Mouse (Mus musculus) cerebellum, postnatal 14 days (tissue): ENCODE measurements at regions not wholly inside any gene's neighbourhood (a gene's known extent, or its start where the extent isn't known, plus 50 kb on each side); places are given as distances from the start of the nearest gene placed in this dataset.
"Not testable (repeated sequence)": the region's sequence is repeated elsewhere in the genome, so short reads cannot be mapped to it uniquely, and the experiment has no call there.

Experiments used
- DNase-seq, 2 experiments: peaks; one replicate each; pipeline ENCODE4 v3.0.0; 2021; ENCODE audit warnings: mixed read lengths in 2 of 2

DNA sequence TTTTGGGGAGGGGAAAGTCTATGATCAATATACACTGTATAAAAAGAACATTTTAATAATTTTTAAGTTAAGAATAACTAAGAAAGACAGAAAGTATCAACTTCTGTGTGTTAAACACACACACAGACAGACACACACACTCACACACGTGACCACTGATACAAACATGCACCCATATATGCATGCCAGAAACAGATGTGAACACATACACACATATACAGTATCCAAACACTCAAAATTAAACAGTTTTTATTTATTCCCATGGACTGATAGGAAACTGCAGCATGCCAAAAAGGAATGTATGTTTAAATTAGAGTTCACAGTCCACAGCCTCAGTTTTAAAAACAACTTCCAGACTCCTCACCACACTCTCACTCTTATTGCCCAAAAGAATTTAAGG lies 203.4 kb upstream of the Tbl1x start:
- no peak for DNase-seq

DNA sequence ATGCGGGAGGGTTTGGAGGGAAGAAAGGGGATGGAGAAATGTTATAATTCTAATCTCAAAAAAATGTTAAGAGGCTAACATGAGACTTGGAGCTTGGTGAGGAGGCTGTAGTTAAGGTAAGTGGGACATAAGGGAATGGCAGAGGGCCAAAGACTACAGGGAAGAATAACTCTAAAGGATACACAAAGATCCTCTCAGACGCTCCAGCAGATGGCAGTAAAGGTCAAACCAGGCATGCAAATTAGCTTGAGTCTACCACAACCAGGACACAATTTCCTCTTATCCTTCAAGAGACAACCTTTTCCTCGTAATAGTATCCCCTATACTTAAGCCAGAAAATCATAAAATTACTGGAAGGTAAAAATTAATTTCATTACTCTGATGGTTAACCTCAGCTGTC lies 196.4 kb upstream of the Tbl1x start:
- DNase-seq, result peak; percentile 64 to 75

DNA sequence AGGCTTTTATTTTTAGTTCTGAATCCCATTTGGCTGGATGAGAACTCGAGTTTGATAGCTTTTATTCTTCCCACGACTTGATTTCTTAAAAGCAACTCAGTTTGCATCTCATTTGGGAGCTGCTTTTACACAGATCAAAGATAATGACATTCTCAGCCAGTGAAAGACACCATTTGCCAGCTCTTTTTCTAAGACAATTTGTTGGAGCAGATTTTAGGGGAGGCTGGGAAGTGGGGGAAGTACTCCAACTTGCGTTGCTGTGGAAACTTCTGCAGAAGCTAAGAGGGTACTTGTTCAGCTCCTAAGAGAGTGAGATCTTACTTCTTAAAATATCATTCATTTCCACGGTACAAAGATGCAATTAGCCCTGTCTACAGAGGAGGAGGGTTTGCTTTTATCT lies 187.2 kb upstream of the Tbl1x start:
- DNase-seq, result no peak

DNA sequence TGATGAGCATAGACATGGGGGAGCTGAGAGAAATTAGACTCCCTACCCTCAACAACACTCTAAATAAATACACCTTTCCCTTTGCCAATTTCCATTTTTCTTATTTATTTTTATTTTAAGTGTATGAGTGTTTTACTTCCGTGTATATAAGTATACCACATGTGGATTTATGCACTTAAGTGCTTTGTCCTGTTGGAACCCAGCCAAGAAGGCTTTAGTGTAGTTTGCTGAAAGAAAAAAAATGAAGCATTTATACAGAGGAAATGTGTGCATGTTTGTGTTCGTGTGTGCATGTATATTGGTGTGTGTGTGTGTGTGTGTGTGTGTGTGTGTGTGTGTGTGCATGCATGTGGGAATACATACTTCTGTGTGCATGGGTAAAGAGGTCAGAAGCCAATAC lies 157.6 kb upstream of the Tbl1x start:
- no peak for DNase-seq

DNA sequence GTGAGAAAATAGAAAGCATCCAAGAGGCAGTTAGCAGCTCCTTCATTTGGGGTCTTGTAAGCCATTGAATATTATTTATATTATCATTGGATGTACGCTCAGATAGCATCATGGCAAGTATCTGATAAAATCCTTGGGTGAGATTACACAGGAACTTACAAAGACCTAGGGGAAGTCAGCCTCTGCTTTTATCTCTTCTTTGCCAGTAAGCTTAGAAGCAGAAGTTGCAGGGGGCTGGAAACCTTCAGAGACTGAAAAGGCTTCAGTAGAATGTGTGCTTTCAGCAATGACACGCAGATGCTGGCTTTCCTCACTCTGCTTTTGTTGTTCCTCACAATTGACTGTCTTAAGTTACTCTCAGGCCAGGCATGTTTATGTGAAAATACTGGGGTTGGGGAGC lies 150.3 kb upstream of the Tbl1x start:
- peak in 1 of 2 experiments; percentile 3 for DNase-seq

DNA sequence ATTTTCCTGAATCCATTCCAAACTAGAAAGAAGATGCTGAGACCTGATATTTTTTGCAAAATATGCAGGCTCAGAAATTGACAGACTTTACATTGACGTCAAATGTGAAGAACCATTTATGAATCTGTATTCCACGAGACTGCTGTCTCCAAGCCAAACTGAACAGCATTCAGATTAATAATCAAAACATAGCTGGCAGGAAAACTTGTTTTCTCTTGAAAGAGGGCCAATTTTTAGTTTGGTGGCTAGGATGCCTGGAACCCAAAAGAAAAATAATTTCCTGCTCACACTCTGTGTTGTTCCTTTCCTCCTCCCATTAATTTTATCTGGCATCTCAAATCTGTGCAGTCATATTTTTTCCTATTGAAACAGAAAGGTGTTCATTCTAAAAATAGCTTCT lies 149.7 kb upstream of the Tbl1x start:
- peak in 1 of 2 experiments; percentile 5 for DNase-seq

DNA sequence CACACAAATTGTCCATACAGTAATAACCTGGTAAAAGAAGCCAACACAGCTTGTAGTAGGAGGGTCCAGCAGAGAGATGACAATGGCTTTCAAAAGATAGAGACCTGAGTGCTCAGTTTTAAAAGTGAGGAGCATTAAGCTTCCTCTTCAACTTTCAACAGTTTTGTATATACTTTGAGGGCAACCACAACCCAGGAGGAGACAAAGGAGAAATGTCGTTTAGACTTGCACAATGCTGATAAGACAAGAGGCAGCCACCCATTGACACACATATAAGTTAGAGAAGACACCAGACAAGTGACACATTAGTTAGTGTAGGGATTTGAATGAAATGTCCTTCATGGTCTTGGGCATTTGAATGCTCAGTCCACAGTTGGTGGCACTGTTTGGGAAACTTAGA lies 147.2 kb upstream of the Tbl1x start:
- DNase-seq, result no peak

DNA sequence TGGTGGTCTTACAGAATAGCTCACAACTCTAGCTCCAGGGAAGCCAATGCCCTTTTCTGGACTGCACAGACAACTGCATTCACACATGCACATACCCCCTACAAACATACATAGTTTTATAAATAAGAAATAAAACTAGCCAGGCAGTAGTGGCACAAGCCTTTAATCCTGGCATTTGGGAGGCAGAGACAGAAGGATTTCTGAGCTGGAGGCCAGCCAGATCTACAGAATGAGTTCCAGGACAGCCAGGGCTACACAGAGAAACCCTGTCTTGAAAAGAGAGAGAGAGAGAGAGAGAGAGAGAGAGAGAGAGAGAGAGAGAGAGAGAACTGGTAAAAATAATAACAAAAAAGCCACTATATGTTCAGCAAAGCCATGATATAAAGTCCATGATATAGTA lies 143.5 kb upstream of the Tbl1x start:
- peak in 1 of 2 experiments; percentile 37 for DNase-seq

DNA sequence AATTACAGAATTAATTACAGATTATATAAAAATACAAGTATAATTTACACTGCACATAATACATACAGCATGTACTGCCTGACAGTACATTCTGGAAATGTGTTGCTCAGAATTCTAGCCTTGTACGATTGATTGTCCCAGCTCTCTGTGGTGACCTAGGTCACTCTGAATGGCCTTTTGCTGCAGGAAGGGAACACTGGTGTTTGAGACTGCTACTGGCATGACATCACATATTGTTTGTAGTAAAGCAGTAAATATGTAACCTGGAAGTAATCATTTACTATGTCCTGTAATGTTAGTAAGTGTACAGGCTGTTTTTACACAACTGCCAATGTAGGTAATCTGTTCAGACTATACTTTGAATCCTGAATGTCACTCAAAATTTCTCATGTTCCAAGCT lies 123.5 kb upstream of the Tbl1x start:
- no peak for DNase-seq

DNA sequence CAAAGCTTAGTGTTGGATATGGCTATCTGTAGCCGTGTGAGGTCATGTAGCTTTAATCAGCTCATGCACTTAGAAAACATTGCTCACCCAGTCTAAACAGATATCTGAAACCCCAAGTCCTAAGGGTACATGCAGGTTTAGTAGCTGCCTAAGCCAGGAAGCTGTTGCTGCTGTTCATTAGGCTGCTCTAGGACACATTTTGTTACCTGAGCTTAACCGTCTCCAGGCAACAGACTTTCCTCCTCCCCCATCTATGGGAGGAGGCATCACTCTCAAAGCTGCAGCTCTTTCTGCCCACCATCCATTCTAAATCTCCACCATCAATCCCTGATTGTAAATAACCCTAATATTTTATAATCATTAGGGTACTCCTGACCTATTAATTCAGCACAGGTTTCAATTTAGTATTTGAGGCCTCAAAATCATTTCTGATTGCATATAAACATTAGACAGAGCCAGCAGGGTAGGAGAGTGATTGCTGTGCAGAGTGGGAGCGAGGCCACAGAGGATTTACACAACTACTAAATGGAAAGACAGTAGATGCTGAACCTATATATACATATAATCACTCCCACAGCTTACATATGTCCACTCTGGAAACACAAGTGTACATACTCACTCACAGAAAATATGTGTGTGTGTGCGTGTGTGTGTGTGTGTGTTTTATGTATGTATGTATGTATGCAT lies 118.9 kb upstream of the Tbl1x start:
- DNase-seq, result no peak

DNA sequence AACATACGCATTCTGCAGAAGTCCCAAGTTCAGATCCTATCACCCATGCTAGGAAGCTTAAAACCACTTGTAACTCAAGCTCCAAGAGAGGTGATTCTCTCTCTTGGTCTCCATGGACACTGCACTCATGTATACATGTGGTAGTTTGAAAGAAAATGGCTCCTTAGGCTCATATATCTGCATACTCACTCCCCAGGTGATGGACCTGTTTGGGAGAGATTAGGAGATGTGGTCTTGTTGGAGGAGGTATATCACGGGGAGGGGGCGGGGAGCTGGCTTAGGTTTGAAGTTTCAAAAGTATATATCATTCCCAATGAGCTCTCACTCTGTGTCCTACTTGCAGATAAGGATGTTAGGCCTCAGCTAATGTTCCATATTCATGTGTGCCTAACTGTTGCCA lies 103.9 kb upstream of the Tbl1x start:
- DNase-seq, result no peak

DNA sequence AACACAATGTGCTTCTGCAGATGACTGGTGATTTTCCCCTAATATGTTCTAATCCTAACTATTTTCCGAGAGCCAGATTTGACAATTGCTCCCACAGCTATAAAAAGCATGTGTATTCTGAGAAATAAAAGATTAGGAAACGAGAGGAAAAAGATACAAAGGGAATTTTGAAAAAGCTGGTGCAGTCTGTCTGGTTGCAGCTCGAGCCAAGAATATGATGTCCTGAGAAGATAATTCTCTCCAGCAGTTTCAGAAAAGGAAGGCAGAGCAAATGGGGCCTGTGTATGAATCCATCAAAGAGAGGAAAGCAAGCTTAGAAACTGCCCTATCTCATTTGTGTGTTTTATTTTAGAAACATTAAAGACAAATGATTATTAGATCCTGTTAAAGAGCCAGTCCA lies 102.9 kb upstream of the Tbl1x start:
- no peak for DNase-seq

DNA sequence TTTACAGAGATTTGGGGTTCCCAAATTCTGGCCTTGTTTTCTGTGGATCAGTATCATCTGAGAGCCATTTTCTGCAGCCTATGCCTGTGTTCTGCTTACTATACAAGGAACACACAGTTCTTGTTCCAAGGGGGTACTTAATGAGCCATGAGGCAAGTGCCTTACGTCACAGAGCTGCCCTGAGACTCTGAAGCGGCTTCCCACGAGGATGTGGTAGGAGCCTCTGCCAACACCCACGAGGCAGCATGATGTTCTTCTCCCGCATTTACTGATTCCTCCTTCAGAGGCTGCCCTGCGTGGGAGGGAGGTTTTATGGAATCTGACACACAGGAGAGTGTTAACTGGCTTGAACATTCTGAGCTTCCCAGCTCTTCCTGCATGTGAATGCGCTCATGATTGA lies 101.4 kb upstream of the Tbl1x start:
- peak; percentile 60 to 71 for DNase-seq

DNA sequence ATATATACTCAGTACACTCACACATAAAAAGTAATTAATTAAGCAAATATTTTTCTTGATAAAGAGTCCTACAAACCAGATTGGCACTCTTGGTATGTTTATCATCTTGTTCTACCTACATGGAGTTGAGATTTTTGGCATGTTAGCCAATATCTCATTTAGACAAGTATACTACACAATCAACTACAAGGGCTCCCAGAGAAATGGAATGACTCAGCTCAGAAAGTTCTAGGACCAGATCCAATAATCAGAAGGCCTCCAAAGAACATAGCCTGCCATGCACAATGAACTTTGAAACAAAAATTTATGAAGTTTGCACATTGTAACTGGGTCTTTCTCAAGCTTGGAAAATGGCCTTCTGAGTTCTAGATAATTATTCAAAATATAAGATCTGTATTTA lies 100.0 kb upstream of the Tbl1x start:
- no peak for DNase-seq

DNA sequence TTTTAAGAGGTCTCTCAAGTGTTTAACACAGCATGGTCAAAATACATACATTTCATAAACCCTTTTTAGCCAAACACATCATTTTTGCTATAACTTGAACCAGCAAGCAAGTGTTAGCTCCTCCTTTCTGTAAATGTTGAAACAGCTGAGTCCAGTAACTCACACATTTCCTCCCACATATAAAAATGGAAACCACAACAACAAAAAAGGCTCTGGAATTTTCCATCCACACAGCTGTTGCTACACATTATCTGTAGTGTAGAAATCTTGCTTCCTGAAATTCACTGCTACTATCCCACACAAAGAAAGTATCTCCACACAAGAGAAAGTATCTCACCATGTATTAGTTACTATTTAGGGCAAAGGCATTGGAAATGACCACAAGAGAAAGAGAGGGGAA lies 96.7 kb upstream of the Tbl1x start:
- no peak for DNase-seq

DNA sequence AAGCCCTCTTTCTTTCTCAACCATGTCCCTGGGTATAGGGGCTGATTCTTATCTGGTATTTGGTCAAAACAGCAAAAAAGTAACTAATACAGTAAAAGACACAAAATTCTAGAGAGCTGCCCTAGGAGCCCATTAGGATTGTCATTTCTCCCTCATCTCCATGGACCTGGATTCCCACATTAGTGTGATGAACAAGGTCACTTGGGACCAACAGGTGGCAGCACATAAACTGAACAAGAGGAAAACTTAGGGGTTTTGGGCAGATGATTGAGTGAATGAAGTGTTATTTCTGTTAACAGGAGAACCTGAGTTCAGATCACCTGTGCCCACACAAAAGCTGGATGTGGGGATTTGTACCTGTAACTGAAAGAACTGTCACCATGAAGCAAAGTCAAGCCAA lies 93.0 kb upstream of the Tbl1x start:
- DNase-seq, result no peak

DNA sequence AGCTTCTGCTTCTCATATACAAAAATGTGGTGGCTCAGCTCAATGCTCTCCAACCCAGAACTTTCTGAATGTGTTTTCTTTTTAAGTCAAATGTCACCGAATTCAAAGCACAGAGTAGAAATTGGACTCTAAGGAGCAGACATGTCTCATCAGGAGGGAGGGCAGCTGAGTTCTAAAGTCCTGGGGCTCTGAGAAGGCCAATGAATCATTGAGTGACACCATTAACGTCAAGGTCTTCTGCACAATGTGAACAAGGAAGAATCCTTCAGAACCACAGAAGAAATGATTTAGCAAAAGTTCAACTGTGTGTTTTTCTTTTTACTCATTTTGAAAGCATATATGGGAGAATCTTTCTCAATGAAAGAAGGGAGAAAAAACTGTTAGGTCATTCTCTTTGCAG lies 88.6 kb upstream of the Tbl1x start:
- no peak for DNase-seq

DNA sequence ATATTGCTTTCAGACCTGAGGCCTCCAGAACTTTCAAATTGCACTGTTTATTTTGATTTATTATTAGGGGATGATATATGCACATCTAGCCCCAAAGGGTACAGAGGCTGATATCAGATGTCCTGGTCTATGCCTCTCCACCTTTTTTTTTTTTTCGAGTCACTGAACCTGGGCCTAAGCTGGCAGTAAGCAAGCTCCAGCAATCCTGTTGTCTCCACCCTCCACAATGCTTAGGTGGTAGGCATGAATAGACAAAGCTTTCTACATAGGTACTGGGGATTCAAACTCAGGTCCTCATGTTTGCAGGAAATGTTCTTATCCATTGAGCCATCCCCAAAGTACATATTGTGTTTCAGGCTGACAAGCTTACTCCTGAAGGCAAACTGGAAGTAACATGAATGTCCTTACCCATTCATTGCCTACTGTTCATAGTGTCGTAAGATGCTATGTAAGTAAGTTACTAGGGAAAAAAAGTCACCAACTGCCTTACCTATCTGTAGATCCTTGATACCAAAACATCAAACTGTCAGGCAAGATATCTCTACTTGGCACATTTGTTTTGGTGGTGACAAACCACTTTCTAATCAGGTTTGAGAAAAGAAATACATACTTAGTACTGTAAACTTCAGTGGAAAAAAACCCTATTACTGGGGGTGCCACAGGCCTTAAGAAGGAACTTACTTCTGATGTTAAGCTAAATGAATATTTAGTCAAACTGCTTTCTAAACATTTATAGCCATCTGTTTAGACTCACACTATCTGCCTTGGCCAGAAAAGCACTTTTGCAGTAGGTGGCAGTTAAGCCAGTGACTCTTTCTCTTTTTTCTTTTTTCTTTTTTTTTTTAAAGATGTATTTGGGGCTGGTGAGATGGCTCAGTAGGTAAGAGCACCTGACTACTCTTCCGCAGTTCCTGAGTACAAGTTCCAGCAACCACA lies 85.8 kb upstream of the Tbl1x start:
- no peak for DNase-seq

DNA sequence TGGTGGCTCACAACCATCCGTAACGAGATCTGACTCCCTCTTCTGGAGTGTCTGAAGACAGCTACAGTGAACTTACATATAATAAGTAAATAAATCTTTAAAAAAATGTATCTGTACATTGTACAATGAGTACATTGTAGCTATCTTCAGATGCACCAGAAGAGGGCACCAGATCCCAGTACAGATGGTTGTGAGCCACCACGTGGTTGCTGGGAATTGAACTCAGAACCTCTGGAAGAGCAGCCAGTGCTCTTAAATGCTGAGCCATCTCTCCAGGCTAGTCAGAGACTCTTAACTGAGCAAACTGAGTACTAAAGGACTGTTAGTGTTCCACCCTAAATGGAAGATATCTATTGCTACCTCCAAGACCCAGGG lies 85.1 kb upstream of the Tbl1x start:
- not testable (repeated sequence) for DNase-seq

DNA sequence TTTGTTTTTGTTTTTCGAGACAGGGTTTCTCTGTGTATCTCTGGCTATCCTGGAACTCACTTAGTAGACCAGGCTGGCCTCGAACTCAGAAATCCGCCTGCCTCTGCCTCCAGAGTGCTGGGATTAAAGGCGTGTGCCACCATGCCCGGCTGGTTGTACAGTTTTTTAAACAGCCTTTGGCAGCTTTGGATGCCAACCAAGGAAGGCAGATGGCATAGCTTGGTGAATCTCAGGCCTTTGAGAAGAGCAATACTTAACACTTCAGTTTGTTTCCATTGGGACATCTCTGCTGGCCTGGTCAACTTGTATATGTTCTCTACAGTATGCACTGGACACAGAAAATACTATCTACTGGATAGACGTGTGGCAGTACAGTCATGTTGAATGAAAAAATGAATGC lies 84.0 kb upstream of the Tbl1x start:
- peak; percentile 20 to 44 for DNase-seq

DNA sequence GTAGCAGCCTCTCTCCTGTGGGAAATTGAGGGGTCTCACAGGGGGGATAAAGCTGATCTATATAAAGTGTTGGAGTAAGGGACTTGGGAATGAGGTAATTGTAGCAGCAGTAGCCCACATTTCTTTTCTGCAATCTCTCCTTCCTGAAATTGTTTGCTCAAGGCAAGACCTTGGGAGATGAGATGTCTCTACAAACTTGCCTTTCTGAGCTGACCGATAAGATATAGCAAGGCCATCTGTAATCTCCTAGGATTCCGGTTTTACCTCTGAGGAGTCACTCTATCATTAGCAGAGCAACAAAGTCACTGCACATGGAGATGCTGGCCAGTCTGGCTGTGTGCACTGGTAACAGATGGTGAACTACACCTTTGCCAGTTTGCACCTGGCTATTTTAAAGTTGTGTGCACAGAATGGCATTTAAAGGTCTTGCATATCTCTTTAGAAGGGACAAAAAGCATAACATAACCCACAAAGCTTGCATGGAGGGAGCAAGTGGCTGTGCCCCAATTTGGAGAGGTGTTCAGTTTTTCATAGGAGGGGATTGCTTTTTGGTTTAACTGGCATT lies 78.7 kb upstream of the Tbl1x start:
- DNase-seq, result peak; percentile 17 to 34

DNA sequence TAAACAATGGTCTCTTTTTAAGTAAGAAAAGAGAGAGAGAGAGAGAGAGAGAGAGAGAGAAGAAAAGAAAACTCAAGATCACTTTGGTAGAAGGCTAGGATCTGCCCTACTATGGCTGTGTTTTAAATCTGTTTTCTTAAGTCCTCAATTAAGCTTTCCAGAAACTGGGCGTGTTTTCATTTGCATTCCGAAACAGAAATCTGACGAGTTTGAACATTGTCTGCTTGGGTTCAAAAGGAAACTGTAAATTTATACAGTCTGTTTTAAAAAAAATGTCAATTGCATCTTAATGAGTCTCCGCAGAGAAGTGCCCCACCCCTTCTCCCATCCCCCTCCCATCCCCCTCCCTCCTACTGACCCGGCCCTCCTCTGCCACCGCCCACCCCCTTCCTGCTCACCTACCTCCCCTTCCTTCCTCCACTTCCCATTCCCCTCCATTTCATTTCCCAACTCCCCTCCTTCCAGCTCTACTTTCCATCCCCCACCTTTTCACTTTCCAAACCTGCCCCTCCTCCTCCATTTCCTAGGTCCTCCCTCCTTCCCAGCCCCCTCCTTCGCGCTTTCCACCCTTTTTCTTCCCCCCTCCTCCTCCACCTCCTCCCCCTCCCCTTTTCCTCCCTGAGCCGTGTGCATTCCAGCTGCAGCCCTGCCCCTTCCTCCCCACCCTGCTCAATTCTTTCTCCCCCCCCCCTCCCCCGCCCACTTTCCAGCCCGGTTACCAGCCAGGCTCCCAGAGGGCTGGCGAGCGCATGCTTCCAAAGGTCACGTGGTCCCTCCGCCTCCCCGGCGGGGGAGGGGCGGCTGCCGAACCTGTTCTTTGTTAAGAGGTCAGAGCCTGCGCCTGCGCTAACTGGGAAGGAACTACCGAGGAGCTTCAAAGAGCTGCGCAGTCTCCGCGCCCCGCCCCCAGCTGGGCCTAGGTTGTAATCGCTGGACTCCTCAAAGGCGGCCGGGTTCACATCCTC lies 77.7 kb upstream of the Tbl1x start:
- peak; percentile 96 to 98 for DNase-seq

DNA sequence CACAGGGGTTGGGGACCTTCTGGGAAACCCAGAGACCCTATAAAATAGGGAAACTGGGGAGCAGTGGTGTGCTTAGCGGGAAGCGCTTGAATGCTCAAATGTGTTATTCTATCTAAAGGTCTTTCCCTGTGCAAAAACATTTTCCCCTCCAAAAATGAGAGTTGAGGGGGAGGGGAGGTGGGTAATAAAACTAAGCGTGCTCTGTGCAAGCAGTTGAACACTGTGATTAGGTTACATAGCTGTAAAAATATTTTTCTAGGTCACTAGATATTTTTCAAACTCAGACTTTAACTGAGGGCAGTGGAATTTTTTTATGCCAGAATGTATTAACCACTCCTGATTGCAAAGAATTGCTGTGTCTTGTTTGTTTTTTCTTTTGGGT lies 77.0 kb upstream of the Tbl1x start:
- no peak for DNase-seq
